ENCODE assay signal across 10 mouse cellular contexts in genomic region chr12:30199735-30200134, GRCm38 (mm10).
DNase-seq lines count a peak whose midpoint lies in the region; ATAC-seq and TF ChIP-seq lines count a peak whose summit lies in the region.
"Had no signal": no experiment of that assay in that cellular context is flagged by ENCODE, and none has a peak within 500 bp of the region (broad histone marks: within the 10 kb centered on the region; RNA-seq: fewer than 3 reads in every experiment).

No protein-coding gene starts in this region.

- H3K4me2 ChIP-seq in liver, postnatal 0 days (ENCODE audit: low read depth, low read length), result no peak overlapping the region
- no peak overlapping the region for H3K4me2 ChIP-seq in embryonic facial prominence, embryonic 11.5 days (ENCODE audit: low read depth, low read length)
- H3K4me2 ChIP-seq: liver, embryonic 15.5 days had no signal

- H3K27me3 ChIP-seq in liver, postnatal 0 days (ENCODE audit: insufficient read depth, low read length), result no peaks in the 10 kb centered on the region
- no peaks in the 10 kb centered on the region for H3K27me3 ChIP-seq in embryonic facial prominence, embryonic 11.5 days (ENCODE audit: control insufficient read depth, insufficient read depth, low read length)
- H3K27me3 ChIP-seq: liver, embryonic 15.5 days had no signal

- WGBS in liver, postnatal 0 days (ENCODE audit: insufficient replicate concordance), result 29% methylated on average over 2 of the region's 2 CpGs
- WGBS in embryonic facial prominence, embryonic 11.5 days, result 38% methylated on average over 2 of the region's 2 CpGs

- peak; percentile 61 for TF ChIP-seq CTCF in liver, postnatal 0 days (IDR thresholded peaks at IDR 0.05; ENCODE audit: low read depth)
- peak; percentile 79 for TF ChIP-seq CTCF in left cerebral cortex, adult 2 months (IDR thresholded peaks at IDR 0.05)

- H3K4me1 ChIP-seq in liver, postnatal 0 days (ENCODE audit: insufficient read depth), result no peaks in the 10 kb centered on the region
- no peaks in the 10 kb centered on the region for H3K4me1 ChIP-seq in embryonic facial prominence, embryonic 11.5 days (ENCODE audit: control insufficient read depth, insufficient read depth, low read length)
- H3K4me1 ChIP-seq: liver, embryonic 15.5 days had no signal

- TF ChIP-seq EP300 in liver, postnatal 0 days (IDR thresholded peaks at IDR 0.05; ENCODE audit: low read depth), result no peak

- no peak overlapping the region for H3K4me3 ChIP-seq in liver, postnatal 0 days (ENCODE audit: low read depth, low read length)
- H3K4me3 ChIP-seq in embryonic facial prominence, embryonic 11.5 days (ENCODE audit: low read depth, low read length), result no peak overlapping the region
- H3K4me3 ChIP-seq in left cerebral cortex, adult 2 months, result no peak overlapping the region
- H3K4me3 ChIP-seq: erythroblast, embryonic 14.5 days; liver, embryonic 15.5 days had no signal

- no peak for ATAC-seq in liver, postnatal 0 days
- ATAC-seq in embryonic facial prominence, embryonic 11.5 days (replicated peaks; ENCODE audit: insufficient number of reproducible peaks, low FRiP score, low TSS enrichment, low read depth), result no peak
- ATAC-seq in inflammation-experienced regulatory T-cells, adult 6 months, result no peak

- intact Hi-C loops in left cerebral cortex, adult 2 months (cut with DNase I), result loop anchor here (1.0 to 5.0 kb wide), 4 partner anchors 48 to 381 kb away; no protein-coding TSS in a partner anchor

- peak; percentile 5 for DNase-seq in cerebellum, adult 9-10 months
- no peak for DNase-seq in cerebellum, adult 11 months
- DNase-seq in liver, postnatal 0 days, result no peak
- no peak for DNase-seq in liver
- peak; percentile 53 for DNase-seq in embryonic facial prominence, embryonic 11.5 days (ENCODE audit: low spot score)
- DNase-seq in left cerebral cortex, adult 2 months (ENCODE audit: extremely low spot score in 1 of 2, low spot score in 2 of 2), result peak in 1 of 2 experiments; percentile 24
- peak; percentile 48 to 56 for DNase-seq in right cerebral cortex, postnatal 10 days (ENCODE audit: low spot score in 2 of 2)

- no peak overlapping the region for H3K27ac ChIP-seq in liver, postnatal 0 days (ENCODE audit: low read depth)
- H3K27ac ChIP-seq in embryonic facial prominence, embryonic 11.5 days (replicated peaks; ENCODE audit: low read depth, low read length), result no peak overlapping the region
- no peak overlapping the region for H3K27ac ChIP-seq in left cerebral cortex, adult 2 months
- H3K27ac ChIP-seq: liver, embryonic 15.5 days had no signal

- no peak overlapping the region for H3K9ac ChIP-seq in liver, postnatal 0 days (replicated peaks)
- H3K9ac ChIP-seq in embryonic facial prominence, embryonic 11.5 days (replicated peaks; ENCODE audit: low read length), result no peak overlapping the region
- H3K9ac ChIP-seq: liver, embryonic 15.5 days had no signal

- no peaks in the 10 kb centered on the region for H3K36me3 ChIP-seq in liver, postnatal 0 days (replicated peaks; ENCODE audit: insufficient read depth, low read length)
- H3K36me3 ChIP-seq in embryonic facial prominence, embryonic 11.5 days (replicated peaks; ENCODE audit: control insufficient read depth, insufficient read depth, low read depth, low read length), result no peaks in the 10 kb centered on the region
- H3K36me3 ChIP-seq: liver, embryonic 15.5 days had no signal

- no peaks in the 10 kb centered on the region for H3K9me3 ChIP-seq in liver, postnatal 0 days (ENCODE audit: low read length)
- H3K9me3 ChIP-seq in embryonic facial prominence, embryonic 11.5 days (replicated peaks; ENCODE audit: control insufficient read depth, low read length), result no peaks in the 10 kb centered on the region
- H3K9me3 ChIP-seq: liver, embryonic 15.5 days had no signal

Comparison
In these comparisons a context has a peak if more than half of its experiments do, and no peak if none do; other contexts are left out.
1. DNase-seq: peak in cerebellum, adult 9-10 months (single experiment), embryonic facial prominence, embryonic 11.5 days (single experiment) and right cerebral cortex, postnatal 10 days (2 of 2); none in cerebellum, adult 11 months (single experiment), liver, postnatal 0 days (single experiment) and liver (single experiment).